Mouse (Mus musculus) urinary bladder, postnatal 36 days (tissue): ENCODE data around the gene Col16a1.

Experiments used
- DNase-seq, 2 experiments: peaks; one replicate each; pipeline ENCODE4 v3.0.0; 2022; ENCODE audit warnings: low spot score in 2 of 2, mixed read lengths in 1 of 2

Col16a1 gene

DNA sequence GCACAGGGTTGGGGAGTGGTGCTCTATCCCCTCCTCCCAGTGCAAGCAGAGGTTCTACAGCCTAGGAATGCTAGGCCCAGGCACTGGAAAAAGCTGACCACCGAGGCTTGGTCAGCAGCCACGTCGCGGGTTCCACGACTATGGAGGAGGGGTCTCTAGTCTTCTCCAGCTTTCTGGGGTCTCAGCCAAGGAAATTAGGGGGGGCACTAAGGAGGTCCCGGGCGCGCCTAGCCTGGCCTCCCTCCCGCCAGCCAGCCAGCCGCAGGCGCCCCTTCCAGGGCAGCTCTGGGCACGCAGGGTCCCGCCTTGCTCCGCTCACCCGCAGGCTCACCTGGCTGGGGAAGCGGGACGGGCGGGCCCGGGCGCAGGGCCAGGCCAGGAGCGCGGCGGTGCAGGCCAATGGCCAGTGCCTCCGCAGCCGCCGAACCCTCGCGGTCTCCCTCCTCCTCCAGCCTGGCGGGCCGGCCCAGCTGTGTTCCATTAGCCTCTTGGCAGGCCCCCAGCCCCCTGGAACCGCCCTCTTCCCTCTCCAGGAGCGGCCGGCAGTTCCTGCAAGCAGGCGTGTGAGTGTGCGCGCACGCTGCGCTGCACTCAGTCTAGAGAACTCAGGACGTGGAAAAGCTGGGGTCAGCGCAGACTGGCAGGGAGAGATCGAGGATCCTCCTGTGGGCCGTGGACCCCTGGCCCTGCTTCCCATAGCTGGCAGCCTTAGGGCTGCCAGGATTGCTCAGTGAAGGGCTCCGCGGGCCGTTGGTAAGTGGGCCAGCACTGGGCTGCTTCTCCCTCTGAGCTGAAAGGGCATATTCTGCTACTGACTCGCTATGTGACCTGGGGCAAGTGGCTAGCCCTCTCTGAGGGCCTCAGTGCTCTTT lies at the start of gene Col16a1:
Gene Col16a1, plus strand, starts transcription at position 510 of the 872 bp plus-strand sequence.
- DNase-seq: peak; percentile 73 to 93

DNA sequence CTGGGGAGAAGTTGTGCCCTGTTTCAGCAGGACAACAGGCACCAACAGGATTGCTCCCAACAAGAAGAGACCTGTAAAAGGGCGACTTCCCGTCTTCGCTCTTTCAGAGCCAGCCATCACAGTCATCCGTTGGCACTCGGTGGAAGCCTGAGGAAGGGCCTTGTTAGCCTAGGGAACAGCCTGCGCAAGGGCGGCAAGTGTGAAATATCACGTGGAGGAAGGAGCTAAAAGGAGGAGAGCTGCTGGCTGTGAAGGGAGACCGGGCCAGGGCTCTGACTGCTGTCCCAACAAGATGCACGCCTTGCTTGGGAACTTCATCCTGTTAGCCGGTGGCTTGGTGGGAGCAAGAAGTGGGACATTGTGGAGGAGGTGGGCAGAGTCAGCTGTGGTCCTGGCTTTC lies 49.5 kb upstream of the Col16a1 start:
- no peak for DNase-seq

DNA sequence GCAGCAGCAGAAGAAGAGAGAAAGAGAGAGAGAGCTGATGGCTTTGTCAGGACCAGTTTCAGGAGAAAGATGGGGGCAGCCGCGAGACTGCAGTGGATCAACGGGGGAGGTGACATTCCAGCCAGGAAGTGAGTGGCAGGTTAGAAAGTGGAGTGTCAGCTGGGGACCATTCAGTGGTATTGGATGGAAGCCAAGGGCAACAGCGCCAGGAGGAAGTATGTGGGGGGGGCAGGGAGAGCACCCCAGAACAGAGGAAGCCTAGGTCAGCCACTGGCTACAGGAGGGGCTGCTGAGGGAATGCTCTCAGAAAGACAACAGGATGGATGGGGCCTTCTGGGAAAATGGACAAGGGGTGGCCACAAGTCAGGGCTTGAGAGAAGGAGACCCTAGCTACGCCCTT lies 45.9 kb upstream of the Col16a1 start:
- no peak for DNase-seq

DNA sequence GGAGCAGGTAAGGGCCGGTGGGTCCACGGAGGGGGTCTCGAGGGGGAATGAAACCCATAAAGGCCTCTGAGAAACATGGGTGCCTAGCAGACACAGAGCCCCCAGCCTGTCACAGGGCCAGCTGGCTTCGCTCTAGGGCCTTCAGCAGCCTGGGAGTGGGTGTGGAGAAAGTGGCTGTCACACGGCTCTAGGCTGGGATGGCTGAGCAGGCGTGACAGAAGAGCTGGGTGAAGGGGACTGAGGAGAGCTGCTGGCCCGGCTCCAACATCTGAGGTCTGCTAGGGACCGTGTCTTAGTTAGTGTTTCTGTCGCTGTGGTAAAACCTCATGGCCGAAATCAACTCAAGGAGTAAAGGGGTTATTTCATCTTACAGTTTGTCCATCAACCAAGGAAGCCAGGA lies 45.5 kb upstream of the Col16a1 start:
- no peak for DNase-seq

DNA sequence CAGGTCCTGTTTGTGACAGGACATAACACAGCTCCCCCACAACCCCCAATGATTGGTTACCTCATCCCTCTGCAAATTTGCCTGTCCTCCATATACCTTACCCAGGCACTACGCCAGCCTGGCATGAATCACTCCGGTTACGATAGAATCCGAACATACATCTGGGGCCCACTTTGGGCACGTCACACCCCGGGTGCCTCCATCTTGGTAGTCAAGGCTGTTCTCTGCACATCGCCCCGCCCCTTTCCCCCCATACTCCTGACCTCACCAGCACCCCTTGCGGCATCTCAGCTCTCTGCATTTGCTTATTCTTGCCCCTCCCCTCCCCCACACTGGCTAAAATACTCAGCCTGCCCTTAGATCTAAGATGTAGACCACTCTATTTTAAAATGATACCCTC lies 42.0 kb upstream of the Col16a1 start:
- no peak for DNase-seq

DNA sequence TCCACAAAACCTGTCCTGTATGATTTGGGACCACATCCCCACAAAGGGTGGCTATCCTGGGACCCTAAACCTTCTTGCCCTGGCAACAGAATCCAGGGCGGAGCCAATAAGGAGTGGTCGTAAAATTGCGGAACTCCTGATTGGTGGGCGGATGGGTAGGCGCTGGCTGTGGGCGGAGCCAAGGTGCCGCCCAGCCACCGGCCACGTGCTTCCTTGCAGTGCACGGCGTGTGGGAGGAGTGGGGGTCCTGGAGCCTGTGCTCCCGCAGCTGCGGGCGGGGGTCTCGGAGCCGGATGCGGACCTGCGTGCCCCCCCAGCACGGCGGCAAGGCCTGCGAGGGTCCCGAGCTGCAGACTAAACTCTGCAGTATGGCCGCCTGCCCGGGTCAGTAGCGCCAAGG lies 41.1 kb upstream of the Col16a1 start:
- DNase-seq: no peak

DNA sequence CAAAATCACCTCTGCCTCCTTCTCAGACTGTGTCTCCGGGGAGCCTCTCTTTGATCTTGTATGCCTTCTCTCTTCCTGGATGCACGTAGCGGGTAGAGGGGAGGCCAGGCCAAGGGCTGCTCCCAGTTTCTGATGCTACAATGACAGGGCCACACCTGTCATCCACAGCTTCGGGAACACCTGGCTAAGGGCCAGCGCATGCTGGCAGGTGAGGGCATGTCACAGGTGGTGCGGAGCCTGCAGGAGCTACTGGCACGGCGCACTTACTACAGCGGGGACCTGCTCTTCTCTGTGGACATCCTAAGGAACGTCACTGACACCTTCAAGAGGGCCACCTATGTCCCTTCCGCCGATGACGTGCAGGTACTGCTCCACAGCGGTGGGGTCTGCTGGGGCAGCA lies 38.6 kb upstream of the Col16a1 start:
- no peak for DNase-seq

DNA sequence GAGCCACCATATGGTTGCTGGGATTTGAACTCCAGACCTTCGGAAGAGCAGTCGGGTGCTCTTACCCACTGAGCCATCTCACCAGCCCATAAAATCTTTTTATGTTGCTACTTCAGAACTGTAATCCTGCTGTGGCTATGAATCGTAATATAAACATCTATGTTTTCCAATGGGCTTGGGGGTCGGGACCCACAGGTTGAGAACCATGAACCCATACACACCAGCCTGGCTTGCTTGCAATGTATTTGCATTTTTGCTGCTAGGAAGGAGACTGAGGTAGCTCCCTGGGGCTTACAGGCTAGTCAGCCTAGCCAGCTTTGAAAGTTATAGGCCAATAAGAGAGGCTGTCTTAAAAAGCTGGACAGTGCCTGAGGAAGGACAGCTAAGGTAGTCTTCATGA lies 36.9 kb upstream of the Col16a1 start:
- no peak for DNase-seq

DNA sequence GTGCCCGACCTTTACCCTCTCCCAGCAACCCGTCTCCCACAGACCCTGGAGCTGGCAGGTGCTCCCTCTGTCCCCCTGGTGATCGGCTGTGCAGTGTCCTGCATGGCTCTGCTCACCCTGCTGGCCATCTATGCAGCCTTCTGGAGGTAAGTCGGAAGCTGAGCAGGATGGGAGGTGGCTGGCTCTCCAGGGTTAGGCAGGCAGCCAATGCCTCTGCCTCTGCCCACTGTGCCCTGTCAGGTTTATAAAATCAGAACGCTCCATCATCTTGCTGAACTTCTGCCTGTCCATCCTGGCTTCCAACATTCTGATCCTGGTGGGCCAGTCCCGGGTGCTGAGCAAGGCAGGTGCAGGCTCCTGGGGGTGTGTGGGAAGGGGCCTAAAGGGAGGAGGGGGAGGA lies 35.4 kb upstream of the Col16a1 start:
- DNase-seq: no peak

DNA sequence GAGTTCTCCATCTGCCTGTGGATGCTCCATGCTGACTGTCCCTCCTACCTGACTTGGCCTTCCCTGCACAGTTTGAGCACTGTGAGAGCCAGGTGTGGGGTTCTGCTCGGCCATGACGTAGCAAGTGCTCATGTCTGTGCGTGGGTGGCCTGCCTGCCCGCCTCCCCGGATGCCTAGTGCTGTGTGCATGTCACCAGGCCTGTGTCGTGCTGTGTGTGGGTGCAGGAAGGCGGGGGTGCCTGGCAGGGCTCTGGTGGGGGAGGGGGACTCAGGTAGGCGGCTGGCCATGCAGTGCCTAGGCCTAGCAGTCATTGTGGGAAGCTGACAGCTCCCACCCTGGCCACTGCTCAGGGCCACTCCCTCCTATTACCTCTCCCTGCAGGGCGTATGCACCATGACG lies 34.5 kb upstream of the Col16a1 start:
- no peak for DNase-seq

DNA sequence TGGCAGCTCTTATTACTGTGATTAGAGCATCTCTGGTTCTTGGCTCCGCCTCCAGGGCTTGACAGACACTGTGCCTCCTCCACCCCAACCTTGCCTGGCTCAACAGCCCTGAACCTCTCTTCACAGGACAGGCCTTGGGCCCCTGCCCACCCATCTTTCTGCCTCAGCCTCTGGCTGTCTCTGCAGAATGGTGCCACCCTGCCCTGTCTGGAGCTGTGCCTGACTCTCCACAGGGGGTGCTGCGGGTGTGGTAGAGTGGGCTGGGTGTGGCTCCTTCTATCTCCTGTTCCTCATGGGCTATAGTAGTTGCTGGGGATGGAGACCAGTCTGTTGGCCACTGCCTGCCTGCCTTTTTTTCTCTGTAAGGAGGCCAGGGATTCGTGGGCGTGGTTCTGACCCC lies 31.6 kb upstream of the Col16a1 start:
- no peak for DNase-seq

DNA sequence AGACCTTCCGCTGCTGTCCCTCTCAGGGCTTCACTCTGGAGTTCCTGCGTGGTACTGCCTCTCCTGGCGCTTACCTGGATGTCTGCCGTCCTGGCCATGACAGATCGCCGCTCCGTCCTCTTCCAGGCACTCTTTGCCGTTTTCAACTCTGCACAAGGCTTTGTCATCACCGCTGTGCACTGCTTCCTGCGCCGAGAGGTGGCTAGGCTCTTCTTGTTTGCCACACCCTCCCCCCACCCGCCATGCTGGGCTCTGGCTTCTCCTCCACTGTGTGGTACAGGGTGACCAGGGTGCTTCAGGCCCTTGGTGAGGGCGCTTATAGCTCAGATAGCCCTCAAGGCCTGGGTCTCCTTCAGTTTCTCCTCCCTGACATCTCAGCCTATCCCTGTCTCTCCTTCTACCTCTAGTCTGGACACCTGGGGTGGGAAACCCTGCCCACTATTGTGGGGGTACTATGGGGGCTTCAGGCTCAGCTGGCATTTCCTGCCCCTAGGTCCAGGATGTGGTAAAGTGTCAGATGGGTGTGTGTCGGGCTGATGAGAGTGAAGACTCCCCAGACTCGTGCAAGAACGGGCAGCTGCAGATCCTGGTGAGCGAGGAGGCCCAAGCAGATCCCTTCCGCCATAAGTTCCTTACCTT lies 30.5 kb upstream of the Col16a1 start:
- no peak for DNase-seq

DNA sequence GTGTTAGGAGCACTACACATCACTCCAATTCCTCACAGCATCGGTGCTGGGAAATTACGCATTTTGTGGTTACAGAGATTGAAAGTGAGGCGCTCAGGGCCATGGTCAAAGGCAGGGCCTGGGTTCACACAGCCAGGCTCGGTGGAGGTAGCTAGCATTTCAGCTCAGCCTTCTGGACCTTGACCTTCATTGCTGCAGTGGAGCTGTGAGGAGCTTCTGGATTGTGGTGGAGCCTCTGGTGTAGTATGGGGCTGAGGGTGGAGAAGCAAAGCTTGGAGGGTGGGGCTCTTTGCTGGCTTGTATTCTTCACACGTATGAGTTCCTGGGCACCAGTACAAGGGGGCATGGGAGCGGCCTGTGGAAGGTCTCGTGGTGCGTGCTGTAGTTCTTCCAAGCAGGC lies 24.7 kb upstream of the Col16a1 start:
- no peak for DNase-seq

DNA sequence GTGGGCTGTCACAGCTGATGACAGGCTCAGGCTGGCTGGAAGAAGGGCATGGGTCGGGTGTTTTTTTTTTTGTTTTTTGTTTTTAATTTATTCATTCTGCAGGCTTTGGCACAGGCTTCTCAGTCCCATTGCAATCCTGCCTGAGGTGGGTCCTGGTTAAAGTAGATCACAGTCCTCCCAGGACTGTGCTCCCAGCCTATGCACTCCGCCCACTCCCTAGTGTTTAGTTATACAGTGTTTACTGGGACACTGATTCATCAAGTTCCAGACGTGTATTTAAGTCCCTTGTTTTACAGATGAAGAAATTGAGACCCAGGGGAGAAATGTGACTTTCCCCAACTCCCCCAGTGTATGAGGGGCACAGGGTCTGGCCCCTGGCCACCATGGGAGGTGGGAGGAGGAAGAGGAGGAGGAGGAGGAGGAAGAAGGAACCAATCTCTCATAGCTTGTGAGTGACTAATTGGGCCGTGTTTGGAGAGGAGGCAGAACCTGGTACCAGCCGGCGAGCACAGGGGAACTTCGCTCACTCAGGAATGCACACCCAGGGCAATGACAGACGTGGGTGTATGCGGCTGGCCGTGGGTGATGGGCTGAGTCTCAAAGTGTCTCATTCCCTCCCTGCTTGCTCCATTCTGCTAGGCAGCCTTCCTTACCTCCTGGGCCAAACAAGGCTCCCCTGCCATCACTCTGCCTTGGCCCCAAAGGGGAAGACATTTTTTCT lies 24.0 kb upstream of the Col16a1 start:
- no peak for DNase-seq

DNA sequence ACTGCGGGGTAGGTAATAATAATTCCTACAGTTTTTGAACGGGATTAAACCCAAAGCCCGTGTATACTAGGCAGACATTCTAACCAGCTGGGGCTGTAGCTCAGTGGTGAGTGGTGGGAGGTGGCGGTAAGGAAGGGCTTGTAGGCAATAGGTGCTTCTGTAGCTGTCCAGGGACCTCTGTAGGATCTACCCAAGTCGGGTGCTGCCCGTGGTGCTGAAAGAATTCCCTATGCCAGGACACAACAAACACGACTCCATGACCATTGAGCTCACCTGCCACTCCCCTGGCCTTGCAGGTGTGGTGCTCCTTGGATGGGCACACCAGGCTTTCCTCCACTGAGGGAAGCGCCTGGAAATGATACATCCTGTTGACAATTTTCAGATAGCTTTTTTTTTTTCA lies 22.1 kb upstream of the Col16a1 start:
- DNase-seq: no peak

DNA sequence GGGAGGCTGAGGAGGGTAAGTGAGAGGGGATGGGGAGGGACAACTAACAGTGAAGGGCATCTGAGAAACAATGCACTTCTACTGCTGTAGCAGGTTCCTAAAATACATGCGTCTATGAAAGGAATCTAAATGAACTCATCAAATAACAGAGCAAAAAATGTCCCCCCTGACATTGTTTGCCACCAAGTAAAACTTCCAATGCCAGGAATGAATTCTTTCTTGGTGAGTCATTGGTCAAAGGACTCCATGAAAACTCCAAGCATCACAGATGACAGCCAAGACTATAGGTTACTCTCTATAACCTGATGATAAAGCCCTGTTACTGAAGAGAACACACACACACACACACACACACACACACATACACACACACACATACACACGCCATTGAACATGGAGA lies 16.5 kb upstream of the Col16a1 start:
- DNase-seq: no peak

DNA sequence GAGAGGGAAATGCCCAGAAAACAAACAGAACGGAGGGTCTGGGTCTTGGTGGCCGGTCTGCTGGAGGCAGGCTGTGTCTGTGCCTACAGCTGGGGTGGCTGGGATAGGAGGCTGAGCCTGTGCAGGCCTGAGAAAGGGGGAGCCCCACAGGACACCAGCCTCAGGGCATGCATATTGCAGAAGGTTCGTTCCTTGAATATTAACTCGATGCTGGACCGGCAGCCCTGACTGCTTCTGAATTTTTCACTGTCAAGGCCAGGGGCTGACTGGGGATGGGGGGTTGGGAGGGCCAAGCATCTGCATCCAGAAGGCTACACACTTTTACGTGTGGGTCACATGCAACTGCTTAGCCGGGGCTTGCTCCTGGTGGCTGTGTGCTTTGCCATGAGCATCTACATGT lies 14.1 kb upstream of the Col16a1 start:
- no peak for DNase-seq

DNA sequence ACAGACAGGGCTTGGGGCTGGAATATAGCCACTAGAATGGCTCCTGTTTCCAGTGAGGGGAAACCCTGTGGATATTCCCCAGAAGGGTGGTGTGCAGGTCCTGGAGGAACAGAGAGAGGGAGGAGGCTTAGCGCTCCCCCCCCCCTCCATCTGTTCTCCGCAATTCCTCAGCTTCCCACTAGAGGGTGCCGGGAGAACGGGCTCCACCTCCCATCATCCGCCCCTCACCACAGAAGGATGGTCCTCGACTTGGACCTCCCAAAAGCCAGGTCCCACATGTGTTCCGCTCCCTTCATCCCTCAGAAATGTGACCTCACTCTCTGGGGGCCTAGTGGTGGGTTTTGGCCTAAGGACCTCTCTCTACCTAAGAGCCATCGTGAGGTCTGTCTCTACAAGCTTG lies 11.5 kb upstream of the Col16a1 start:
- DNase-seq: peak in 1 of 2 experiments; percentile 26

DNA sequence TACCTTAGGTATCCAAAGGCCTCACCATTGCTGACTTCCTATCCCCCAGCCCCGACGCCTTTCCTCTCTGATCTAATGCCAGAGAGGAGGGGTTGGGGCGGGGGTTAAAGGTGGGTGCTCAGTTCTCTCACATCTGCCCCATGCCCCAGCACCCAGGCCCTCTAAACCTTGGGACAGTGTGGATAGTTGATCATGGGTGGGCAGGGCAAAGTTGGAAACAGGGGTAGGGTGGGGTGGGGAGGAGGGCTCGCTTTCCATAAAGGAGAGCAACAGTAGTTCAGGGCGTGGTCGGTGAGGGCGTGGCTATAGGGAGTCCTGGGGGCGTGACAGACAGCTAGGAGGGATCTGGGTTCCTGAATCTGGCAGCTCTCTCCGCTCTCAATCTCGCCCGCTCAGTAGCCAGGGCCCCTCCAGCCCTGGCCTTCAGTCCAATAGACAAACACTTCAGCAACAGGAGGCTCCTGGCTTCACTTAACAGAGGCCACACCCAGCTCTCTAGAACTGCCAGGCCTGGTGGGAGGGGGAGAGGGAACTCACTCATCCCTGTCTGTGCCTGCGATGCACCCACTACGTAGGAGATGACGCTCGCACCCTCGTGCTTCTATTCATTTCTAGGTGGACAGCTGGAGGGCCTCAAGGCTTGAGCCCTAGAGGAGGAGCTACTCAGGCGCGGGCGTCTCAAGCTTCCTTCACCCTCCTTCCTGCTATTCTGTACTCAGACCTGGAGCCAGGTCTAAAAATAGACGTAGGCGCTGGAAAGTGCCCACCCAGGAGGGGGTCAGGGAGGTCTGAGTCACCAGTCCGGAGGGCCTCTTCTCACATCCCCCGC lies 10.9 kb upstream of the Col16a1 start:
- peak; percentile 63 to 78 for DNase-seq

DNA sequence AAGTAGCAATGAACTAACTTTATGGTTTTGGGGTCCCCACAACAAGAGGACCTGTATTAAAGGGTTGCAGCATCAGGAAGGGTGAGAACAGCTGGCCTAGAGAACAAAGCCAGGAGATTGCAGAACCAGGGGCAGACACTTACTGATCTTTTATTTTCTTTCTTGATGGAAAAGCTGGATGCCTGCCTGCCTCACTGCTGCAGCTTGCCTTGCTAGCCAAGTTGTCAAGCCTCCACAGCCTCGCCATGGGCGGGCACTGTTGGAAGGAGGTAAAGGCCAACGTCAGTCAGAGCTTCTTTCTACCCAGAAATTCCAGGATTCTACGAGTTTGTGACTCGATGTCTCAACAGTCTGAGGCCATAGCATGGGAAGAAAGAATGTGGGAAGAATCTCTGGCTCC lies 8.3 kb upstream of the Col16a1 start:
- no peak for DNase-seq

DNA sequence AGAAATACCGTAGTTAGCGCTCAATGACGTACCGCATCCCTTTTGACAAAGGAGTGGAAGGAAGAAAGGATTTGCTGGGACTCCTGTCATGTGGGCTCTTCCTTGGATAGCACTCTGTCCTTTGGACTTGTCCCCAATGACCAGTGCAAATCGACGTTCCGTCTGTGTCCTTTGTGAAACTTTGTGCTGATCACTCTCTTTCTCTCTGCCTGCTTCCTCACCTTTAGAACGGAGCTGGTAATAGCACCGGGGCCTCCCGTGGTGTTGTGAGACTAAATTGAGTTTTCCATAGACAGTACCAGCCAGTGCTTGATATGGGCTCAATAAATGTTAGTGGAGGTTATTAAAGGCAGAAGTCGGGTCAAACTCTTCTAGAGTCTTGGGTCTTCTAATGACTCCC lies 6.6 kb upstream of the Col16a1 start:
- DNase-seq: no peak

DNA sequence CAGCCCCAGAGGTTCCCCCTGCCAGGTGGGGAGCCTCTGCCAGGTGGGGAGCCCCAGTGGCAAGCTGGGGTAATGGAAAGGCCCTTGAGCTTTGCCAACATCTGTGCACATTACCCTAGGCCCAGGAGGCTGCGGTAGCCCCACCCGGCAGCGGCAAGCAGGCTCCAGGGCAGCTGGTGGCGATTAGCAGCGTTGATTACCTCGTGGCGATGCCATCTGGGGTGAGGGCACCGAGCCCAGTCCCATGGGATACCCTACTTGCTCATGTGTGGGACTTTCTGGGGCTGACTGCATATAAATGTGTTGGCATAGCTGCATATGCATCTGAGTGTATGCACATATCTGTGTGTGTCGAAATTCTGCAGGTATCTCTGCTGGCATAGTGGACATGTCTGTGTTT lies 3.4 kb upstream of the Col16a1 start:
- no peak for DNase-seq
